Mouse (Mus musculus): ENCODE results near the gene Dnm1. TPM values are rescaled to one million over a fixed set of nuclear protein-coding genes. Genes with fewer than 3 reads are reported as not detected.

Gene Dnm1
- polyA plus RNA-seq, 1 experiment from 2014 or later: 4.5 TPM

GRCm38 (mm10) chr2:32318709-32319585, 34.2 kb downstream of the Dnm1 start:
- WGBS: 66% methylated on average over 14 of the region's 14 CpGs
- Histone ChIP-seq H3K4me1 (peaks cover 66% of the 10 kb centered on the region), H3K9ac (peak overlapping the region; percentile 86), H3K4me2 (peak overlapping the region; percentile 70), H3K27me3 (replicated peaks) (peaks cover 52% of the 10 kb centered on the region), H3K4me3 (peak overlapping the region; percentile 55), H3K36me3 (no peaks in the 10 kb centered on the region), H3K9me3 (no peaks in the 10 kb centered on the region), H3K27ac (replicated peaks) (peak overlapping the region; percentile 90)
- ATAC-seq (ENCODE audit: extremely low read depth, insufficient number of reproducible peaks, low FRiP score, low TSS enrichment): no peak

- Histone ChIP-seq H3K4me1 (peaks cover 66% of the 10 kb centered on the region), H3K9me3 (no peaks in the 10 kb centered on the region), H3K4me3 (peak overlapping the region; percentile 55), H3K9ac (peak overlapping the region; percentile 86), H3K36me3 (no peaks in the 10 kb centered on the region), H3K27me3 (replicated peaks) (peaks cover 55% of the 10 kb centered on the region), H3K27ac (replicated peaks) (peak overlapping the region; percentile 91), H3K4me2 (peak overlapping the region; percentile 70)
- peak; percentile 80; the same call in 1 of the 2 replicates for ATAC-seq (ENCODE audit: extremely low read depth, insufficient number of reproducible peaks, low FRiP score, low TSS enrichment)
- 5% methylated on average over 18 of the region's 19 CpGs for WGBS
These were observed 35.2 kb downstream of the Dnm1 start for GRCm38 (mm10) chr2:32317791-32318417.

DNA sequence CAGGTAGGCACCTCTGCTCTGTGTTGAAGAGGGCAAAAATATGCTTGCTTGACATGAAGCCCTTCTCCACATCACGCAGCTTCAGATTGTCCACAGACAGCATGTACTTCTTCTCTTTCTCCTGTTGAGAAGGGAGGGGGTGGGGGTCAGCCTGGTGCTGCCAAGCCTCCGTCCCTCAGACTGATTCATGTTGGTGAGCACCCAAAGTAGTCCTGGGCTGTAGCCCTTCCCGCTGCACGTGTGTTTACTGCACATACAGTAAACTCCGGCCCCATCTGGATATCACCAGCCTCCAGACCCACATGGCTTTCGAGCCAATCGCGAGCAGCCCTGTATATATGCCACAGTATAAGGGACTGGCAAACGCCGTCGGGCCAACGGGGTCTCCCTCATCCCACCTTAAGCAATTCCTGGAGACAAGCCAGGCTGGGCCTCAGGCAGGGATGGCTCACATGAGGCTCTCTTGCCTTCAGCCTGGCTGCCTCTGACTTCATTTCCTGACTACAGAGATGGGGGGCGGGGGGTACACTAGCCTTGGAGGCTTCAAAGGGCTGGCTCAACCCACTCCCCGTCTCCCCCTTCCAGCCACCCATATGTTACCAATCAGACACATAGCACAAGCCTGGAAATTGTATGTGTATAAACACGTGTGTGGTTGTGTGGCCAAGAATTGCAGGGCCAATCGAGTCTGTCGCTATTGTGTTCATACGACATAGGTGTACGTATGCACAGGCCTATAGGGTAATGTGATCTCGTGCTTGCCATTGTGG, 36.1 kb downstream of the Dnm1 start:
- peaks cover 52% of the 10 kb centered on the region for H3K27me3 ChIP-seq (replicated peaks)
- no peak overlapping the region for H3K4me3 ChIP-seq
- ATAC-seq (ENCODE audit: extremely low read depth, insufficient number of reproducible peaks, low FRiP score, low TSS enrichment): no peak
- H3K9me3 ChIP-seq: no peaks in the 10 kb centered on the region
- H3K36me3 ChIP-seq: no peaks in the 10 kb centered on the region
- H3K4me1 ChIP-seq: peaks cover 69% of the 10 kb centered on the region
- peak overlapping the region; percentile 91 for H3K27ac ChIP-seq (replicated peaks)
- H3K9ac ChIP-seq: peak overlapping the region; percentile 1; the same call in 1 of the 2 replicates
- H3K4me2 ChIP-seq: peak overlapping the region; percentile 70
- 55% methylated on average over 20 of the region's 20 CpGs for WGBS

GRCm38 (mm10) chr2:32315751-32316150, 37.4 kb downstream of the Dnm1 start:
- WGBS: 12% methylated on average over 8 of the region's 8 CpGs
- Histone ChIP-seq H3K9me3 (no peaks in the 10 kb centered on the region), H3K4me3 (no peak overlapping the region), H3K4me2 (peak overlapping the region; percentile 42), H3K4me1 (peaks cover 76% of the 10 kb centered on the region), H3K27me3 (replicated peaks) (peaks cover 54% of the 10 kb centered on the region), H3K27ac (replicated peaks) (peak overlapping the region; percentile 91), H3K36me3 (no peaks in the 10 kb centered on the region), H3K9ac (0 out of 2 replicates have a peak overlapping the region, but pooled peaks have one; percentile 21)
- ATAC-seq (ENCODE audit: extremely low read depth, insufficient number of reproducible peaks, low FRiP score, low TSS enrichment): no peak

DNA sequence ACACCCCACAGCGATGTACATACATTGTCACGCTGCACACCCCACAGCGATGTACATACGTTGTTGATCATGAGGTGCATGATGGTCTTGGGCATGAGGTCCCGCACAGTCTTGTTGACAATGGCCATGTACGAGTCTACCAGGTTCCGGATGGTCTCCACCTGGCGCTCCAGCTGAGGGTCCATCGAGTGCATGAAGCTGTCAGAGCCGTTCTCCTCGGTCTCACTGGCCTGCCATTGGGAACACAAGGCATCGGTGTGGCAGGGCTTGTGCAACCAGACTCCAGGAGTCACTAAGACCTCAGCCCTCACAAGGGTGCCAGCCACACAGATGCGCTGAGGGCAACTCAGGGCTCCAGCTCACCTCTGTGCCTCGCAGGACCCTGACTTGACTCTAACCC, 38.3 kb downstream of the Dnm1 start:
- Histone ChIP-seq H3K4me3 (no peak overlapping the region), H3K4me1 (peaks cover 76% of the 10 kb centered on the region), H3K9ac (no peak overlapping the region), H3K4me2 (no peak overlapping the region), H3K27me3 (replicated peaks) (peaks cover 63% of the 10 kb centered on the region), H3K9me3 (no peaks in the 10 kb centered on the region), H3K36me3 (no peaks in the 10 kb centered on the region), H3K27ac (replicated peaks) (peak overlapping the region; percentile 91)
- no peak for ATAC-seq (ENCODE audit: extremely low read depth, insufficient number of reproducible peaks, low FRiP score, low TSS enrichment)
- WGBS: 93% methylated on average over 14 of the region's 14 CpGs

DNA sequence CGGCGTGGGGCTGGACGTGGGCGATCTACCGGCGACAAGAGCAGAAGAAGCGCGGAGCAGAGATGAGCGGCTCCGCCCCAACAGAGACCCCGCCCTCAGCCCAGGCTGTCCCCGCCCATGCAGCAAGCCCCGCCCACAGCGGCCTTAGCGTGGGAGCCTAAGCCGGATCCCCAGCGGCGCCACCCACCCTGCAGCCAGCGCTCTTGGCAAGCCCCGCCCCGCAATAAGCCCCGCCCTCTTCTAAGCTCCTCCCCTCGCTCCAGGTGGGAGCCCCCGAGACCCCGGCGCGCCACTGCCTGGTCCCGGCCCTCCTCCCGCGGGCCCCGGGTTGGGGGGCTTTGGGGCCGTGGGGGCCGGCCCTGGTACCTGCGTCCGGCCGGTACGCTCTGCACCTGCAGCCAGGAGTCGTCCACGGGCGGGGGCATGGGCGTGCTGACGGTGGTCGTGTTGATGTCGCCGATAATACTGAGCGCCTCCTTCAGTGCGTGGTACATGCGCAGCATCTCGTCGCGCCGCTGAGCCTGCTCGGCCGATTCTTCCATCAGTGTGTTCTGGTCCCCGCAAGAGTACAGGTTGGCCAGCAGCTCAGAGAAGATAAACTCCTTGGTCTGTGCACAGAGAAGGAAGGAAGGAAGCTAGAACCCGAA, 40.7 kb downstream of the Dnm1 start:
- Histone ChIP-seq H3K4me1 (peaks cover 55% of the 10 kb centered on the region), H3K36me3 (peaks cover 24% of the 10 kb centered on the region), H3K9me3 (no peaks in the 10 kb centered on the region), H3K27ac (replicated peaks) (no peak overlapping the region), H3K9ac (peak overlapping the region; percentile 88), H3K27me3 (replicated peaks) (peaks cover 43% of the 10 kb centered on the region), H3K4me2 (peak overlapping the region; percentile 100), H3K4me3 (peak overlapping the region; percentile 75)
- 2% methylated on average over 51 of the region's 56 CpGs for WGBS
- ATAC-seq (ENCODE audit: extremely low read depth, insufficient number of reproducible peaks, low FRiP score, low TSS enrichment): peak; percentile 84

GRCm38 (mm10) chr2:32311443-32312317, 41.5 kb downstream of the Dnm1 start:
- Histone ChIP-seq H3K9ac (peak overlapping the region; percentile 88), H3K4me1 (peaks cover 47% of the 10 kb centered on the region), H3K27ac (replicated peaks) (no peak overlapping the region; the same call in 1 of the 2 replicates), H3K36me3 (peaks cover 31% of the 10 kb centered on the region), H3K9me3 (no peaks in the 10 kb centered on the region), H3K4me3 (peak overlapping the region; percentile 75), H3K27me3 (replicated peaks) (peaks cover 37% of the 10 kb centered on the region), H3K4me2 (peak overlapping the region; percentile 100)
- no peak for ATAC-seq (ENCODE audit: extremely low read depth, insufficient number of reproducible peaks, low FRiP score, low TSS enrichment)
- 9% methylated on average over 39 of the region's 42 CpGs for WGBS

GRCm38 (mm10) chr2:32310096-32310845, 42.9 kb downstream of the Dnm1 start:
- H3K27me3 ChIP-seq (replicated peaks): peaks cover 30% of the 10 kb centered on the region
- no peak for ATAC-seq (ENCODE audit: extremely low read depth, insufficient number of reproducible peaks, low FRiP score, low TSS enrichment)
- WGBS: 83% methylated on average over 18 of the region's 18 CpGs
- H3K4me3 ChIP-seq: 0 out of 2 replicates have a peak overlapping the region, but pooled peaks have one; percentile 75
- H3K27ac ChIP-seq (replicated peaks): no peak overlapping the region
- H3K9ac ChIP-seq: 0 out of 2 replicates have a peak overlapping the region, but pooled peaks have one; percentile 24
- H3K4me1 ChIP-seq: peaks cover 34% of the 10 kb centered on the region
- H3K36me3 ChIP-seq: peaks cover 46% of the 10 kb centered on the region
- H3K4me2 ChIP-seq: peak overlapping the region; percentile 100; the same call in 1 of the 2 replicates
- no peaks in the 10 kb centered on the region for H3K9me3 ChIP-seq

DNA sequence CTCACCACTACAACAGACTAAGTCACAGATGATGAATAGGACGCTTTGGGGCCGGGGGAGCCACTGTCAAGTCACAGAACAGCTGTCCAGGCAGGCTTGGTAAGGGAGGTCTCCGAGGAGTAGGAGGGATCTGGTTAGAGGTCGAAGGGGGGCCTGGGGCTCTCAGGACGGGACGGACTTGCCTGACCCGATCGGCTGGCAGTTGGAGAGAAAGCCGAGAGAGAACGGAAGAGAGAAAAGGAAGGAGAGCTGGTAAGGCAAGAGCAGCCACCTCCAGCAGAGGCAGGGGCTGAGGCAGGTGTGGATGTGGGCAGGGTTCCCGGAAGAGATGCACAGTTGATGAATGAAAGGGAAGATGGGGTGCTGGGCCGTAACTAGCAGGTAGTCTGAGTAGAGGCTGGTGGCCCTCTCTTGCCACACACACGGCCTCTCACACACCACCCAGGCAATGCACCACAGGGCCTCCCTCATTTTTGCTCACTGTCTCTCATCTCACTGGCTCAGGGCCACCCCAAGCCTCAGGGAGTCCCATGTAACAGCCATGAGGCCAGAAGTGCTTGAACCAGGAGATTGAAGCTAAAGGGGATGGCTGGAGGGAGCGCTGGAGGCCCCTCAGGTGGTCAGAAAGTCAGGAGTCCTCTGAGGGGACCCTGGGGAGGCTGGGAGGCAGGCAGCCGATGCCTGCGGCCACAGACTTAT, 44.1 kb downstream of the Dnm1 start:
- Histone ChIP-seq H3K9ac (no peak overlapping the region), H3K36me3 (peaks cover 58% of the 10 kb centered on the region), H3K27me3 (replicated peaks) (peaks cover 20% of the 10 kb centered on the region), H3K4me2 (no peak overlapping the region), H3K27ac (replicated peaks) (no peak overlapping the region), H3K9me3 (no peaks in the 10 kb centered on the region), H3K4me3 (no peak overlapping the region), H3K4me1 (peaks cover 28% of the 10 kb centered on the region)
- ATAC-seq (ENCODE audit: extremely low read depth, insufficient number of reproducible peaks, low FRiP score, low TSS enrichment): no peak
- 90% methylated on average over 16 of the region's 16 CpGs for WGBS
